Mouse (Mus musculus): ENCODE results near the gene Drg1. TPM values are rescaled to one million over a fixed set of nuclear protein-coding genes. Genes with fewer than 3 reads are reported as not detected.
"Not testable (repeated sequence)": the region's sequence is repeated elsewhere in the genome, so short reads cannot be mapped to it uniquely, and the experiment has no call there.

The Drg1 gene
- total RNA-seq, 2 experiments from 2014 or later, result 77.1 to 94.1 TPM

- DNase-seq (ENCODE audit: low spot score in 2 of 2), result no peak
Observed at GRCm38 (mm10) chr11:3227113-3227512, 39.1 kb downstream of the Drg1 start.

GRCm38 (mm10) chr11:3223105-3223504, 43.1 kb downstream of the Drg1 start:
- no peak for DNase-seq (ENCODE audit: low spot score in 2 of 2)

- DNase-seq (ENCODE audit: low spot score in 2 of 2), result no peak
Observed at GRCm38 (mm10) chr11:3212526-3212925, 53.7 kb downstream of the Drg1 start.

- no peak for DNase-seq (ENCODE audit: low spot score in 2 of 2)
Observed at GRCm38 (mm10) chr11:3206783-3207182, 59.4 kb downstream of the Drg1 start.

- DNase-seq (ENCODE audit: low spot score in 2 of 2), result no peak
Observed at GRCm38 (mm10) chr11:3205207-3205606, 61.0 kb downstream of the Drg1 start.

DNA sequence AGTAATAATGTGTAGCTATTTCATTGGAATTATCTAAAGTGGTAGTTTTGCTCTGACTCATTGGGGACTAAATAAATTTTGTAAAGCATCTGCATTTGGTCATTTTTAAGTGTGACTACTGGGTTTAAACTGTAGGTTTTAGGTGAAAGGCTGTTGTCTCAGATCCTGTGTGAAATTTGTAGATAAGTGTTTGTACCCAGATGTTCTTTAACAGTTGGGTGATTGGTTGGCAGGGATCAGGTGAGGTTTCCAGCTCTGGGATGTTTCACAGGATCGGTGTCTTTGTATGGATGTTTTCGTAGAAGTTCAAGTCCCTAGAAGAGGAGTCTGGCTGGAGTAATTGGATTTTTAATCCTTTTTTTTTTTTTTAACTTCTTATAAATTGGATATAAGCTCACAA, 62.4 kb downstream of the Drg1 start:
- no peak for DNase-seq (ENCODE audit: low spot score in 2 of 2)

DNA sequence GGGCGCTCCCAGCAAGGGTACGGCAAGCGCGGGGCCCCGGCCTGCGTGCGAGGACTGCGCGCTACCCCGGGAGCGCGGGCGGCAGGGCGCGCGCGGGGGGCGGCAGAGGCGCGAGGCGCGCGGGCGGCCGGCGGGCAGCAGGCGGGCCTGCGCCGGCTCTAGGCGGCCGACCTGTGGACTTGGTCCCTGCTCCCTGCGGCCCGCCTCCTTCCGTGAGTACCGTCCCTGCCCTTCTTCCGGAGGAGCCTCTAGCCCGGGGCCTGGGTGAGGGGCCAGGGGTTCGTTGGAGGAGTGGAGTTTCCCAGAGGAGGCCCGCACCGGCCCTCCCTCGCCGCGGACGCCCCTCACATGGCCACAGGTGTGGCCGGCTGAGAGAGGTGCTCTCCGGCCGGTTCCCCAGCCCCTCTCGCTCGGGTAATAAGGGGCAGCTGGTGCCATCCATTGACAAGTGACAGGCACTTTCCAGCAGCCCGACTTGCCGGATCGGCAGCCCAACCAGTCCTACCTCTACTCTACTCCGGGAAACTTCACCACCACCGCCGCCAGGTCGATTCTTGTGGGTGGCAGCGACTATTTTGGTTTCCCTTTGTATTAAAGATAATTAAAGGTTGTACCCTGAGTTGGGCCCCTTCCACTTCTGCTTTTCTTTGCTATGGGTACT, 63.3 kb downstream of the Drg1 start:
- peak; percentile 47 to 56 for DNase-seq (ENCODE audit: low spot score in 2 of 2)

GRCm38 (mm10) chr11:3202231-3202701, 63.9 kb downstream of the Drg1 start, which contains the start of gene Eif4enif1:
Gene Eif4enif1 (plus strand): TSS chr11:3202392.
- peak; percentile 91 to 92 for DNase-seq (ENCODE audit: low spot score in 2 of 2)

DNA sequence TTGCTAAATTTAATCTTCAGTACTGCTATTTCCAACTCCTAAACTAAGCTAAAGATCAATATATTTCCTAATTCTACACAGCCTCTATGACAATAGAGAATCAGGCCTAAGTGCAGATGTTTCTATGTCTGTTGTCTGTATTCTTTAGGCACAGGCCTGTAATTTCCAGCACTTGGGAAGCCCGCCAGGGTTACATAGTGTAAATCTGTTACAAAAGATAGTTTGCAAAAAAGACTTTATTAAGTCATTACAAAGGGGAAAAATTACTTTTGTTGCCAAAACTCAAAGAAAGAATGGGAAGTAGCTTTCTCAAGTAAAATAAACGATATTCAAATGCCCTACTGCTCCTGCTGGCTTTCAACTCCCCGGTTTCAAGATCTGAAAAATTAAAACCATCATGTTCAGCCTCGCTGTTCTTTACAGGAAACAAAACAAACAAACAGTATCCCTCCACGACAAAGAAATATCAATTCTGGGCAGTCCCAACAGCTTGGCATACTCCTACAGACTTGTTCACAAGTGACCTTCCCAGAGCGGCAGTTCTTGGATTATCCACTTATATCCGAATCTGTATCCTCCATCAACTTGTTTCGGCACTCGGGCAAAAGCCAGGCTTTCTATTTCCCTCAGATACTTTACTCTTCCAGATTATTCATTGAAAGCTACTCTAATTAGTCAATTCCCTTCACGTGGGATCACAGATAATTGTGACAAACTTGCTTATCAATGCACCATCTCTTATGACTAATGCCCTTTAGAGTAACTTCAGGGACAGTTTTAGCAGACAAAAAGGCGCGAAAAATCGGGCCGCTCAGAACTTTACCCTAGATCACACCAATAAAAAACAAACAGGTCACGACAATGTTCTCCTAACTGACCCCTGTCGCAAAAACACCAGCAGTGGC, 64.6 kb downstream of the Drg1 start:
- DNase-seq (ENCODE audit: low spot score in 2 of 2), result no peak

DNA sequence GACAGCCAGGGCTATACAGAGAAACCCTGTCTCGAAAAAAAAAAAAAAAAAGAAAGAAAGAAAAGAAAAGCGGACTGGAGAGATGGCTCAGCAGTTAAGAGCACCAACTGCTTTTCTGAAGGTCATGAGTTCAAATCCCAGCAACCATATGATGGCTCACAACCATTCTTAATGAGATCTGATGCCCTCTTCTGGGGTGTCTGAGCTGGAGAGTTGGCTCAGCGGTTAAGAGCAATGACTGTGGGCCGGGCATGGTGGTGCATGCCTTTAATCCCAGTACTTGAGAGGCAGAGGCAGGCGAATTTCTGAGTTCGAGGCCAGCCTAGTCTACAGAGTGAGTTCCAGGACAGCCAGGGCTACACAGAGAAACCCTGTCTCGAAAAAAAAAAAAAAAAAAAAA, 65.6 kb downstream of the Drg1 start:
- DNase-seq (ENCODE audit: low spot score in 2 of 2), result not testable (repeated sequence)

DNA sequence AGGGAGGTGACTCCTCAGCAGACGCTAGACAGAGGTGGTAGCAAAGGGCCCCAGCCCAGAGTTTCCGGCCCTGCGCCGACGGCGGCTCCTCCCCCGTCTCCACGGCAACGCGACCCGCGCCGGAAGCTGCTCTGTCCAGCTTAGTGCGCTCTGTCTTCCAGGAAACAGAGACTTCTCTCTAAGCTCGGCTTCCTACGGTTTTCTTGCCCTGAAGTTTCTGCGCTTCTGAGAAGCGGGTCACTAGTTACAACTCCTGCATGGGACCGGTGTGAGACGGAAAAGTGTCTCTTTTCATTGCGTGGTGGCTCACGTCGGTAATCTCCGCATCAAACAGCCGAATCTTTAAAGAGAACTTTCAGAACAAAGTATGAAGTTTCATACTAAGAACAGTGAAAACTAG, 72.9 kb downstream of the Drg1 start, which contains the start of gene Sfi1:
Sfi1 (minus strand) TSS at position 101 of the 400 bp plus-strand sequence.
- DNase-seq (ENCODE audit: low spot score in 2 of 2), result no peak

DNA sequence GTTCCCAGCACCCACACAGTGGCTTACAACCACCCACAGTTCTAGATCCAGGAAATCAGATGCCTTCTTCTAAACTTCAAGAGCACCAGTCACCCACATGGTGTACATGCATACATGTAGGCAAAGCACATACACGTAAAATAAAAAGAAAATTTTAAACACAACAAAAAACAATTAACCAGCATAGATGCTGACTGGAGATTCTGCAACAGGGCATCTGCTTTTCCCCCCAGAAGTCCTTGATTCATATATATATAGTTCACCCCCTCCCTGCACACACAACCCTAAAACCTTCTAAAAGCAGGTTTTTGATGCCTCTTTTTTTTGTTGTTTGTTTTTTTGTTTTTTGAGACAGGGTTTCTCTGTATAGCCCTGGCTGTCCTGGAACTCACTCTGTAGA, 83.5 kb downstream of the Drg1 start:
- DNase-seq (ENCODE audit: low spot score in 2 of 2), result peak in 1 of 2 experiments; percentile 25

GRCm38 (mm10) chr11:3181971-3182370, 84.2 kb downstream of the Drg1 start:
- DNase-seq (ENCODE audit: low spot score in 2 of 2), result not testable (repeated sequence)

- peak; percentile 74 to 86 for DNase-seq (ENCODE audit: low spot score in 2 of 2)
Observed at GRCm38 (mm10) chr11:3181250-3181649, 85.0 kb downstream of the Drg1 start.

GRCm38 (mm10) chr11:3180510-3181160, 85.6 kb downstream of the Drg1 start:
- DNase-seq (ENCODE audit: low spot score in 2 of 2), result not testable (repeated sequence)

- DNase-seq (ENCODE audit: low spot score in 2 of 2), result peak; percentile 32 to 50
Observed at GRCm38 (mm10) chr11:3179726-3180092, 86.5 kb downstream of the Drg1 start.

- peak; percentile 17 to 43 for DNase-seq (ENCODE audit: low spot score in 2 of 2)
Observed at GRCm38 (mm10) chr11:3178968-3179725, 87.1 kb downstream of the Drg1 start.

DNA sequence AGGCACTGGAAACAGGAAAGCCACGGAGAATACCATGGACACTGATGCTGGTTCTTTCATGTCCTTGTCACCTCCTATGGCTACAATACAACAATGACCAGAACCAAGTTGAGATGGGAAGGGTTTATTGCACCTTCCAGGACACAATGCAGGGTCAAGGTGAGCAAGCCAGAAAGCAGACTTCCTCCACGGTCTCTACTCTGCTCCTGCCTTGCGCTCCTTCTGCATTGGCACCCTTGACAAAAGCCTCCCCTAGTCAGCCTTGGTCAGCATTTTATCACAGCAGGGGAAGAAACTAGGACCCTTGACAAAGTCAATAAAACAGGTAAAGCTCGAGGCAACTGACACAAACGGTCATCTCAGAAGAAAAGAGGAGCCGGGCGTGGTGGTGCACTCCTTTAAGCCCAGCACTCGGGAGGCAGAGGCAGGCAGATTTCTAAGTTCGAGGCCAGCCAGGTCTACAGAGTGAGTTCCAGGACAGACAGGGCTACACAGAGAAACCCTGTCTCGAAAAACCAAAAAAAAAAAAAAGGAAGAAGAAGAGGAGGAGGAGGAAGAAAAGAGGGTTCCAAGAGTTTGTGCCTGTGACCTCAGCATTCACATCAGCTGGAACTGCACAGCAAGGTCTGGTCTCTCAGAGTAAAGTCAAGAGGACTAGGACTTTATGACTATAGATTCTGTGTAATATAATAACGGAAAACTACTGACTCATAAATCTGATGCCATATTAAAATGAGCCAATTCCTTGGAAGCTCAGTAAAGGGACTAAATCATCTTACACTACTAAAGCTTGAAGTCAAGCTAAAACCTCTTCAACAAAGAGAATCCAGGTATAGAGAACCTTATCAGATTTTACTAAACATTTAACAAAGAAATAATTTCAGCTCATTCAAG, 92.5 kb downstream of the Drg1 start:
- peak; percentile 74 to 83 for DNase-seq (ENCODE audit: low spot score in 2 of 2)

DNA sequence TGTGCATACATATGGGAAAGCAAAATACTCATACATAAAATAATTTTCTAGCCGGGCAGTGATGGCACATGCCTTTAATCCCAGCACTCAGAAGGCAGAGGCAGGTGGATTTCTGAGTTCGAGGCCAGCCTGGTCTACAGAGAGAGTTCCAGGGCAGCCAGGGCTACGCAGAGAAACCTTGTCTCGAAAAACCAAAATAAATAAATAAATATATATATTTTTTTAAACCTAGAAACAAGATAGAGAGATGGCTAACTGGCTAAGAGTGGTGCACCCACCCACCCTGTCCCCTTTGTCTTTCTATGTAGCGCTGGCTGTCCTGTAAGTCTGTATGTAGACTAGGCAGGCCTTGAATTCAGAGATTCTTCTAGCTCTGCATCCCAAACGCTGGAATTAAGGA, 93.7 kb downstream of the Drg1 start:
- DNase-seq (ENCODE audit: low spot score in 2 of 2), result not testable (repeated sequence)

DNA sequence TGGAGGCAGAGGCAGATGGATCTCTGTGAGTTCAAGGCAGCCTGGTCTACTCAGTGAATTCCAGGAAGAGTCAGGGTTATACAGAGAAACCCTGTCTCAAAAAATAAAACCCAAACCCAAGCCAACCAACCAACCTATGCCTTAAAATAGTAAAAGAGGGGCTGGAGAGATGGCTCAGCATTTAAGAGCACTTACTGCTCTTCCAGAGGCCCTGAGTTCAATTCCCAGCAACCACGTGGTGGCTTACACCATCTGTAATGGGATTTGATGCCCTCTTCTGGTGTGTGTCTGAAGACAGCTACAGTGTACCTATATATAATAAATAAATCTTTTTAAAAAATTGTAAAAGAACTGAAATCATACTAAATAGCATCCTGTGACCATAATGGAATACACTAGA, 94.3 kb downstream of the Drg1 start:
- DNase-seq (ENCODE audit: low spot score in 2 of 2), result peak; percentile 58 to 70

Data from adrenal gland, adult 18-20 months (tissue).